Mouse (Mus musculus) effector memory CD4-positive, alpha-beta T cell, adult 7 months (primary cell): ENCODE data around the gene Zfy2. TPM values are rescaled to one million over a fixed set of nuclear protein-coding genes. Genes with fewer than 3 reads are reported as not detected.

ENCODE experiments used
- polyA plus RNA-seq: library from polyadenylated mRNA; unstranded; fragments of 100-300 nt; shearing (Covaris generic); gene quantifications from one replicate; pipeline ENCODE4 v1.2.1, GENCODE M21; 2017

The Zfy2 gene
- polyA plus RNA-seq: not detected

DNA sequence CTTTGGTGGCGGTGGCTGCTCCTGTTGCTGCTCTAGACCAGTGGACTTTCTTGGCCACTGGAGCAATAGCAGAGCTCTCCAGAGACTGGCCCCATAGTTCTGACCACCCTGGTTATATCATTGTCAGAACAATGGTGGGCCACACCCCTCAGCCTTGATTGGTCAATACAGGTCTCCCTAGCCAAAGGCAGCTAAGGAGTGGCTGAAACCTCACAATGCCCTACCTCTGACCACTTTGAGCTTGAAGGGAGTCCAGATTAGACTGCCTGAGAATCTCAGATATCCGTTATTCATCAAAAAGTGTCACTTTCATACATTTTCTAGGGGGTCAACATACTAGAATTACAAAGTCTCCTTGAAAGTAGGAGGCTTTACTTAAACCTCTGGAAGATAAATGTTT, at the start of gene Zfy2:
Gene Zfy2, minus strand, starts transcription at position 101 of the 400 bp plus-strand sequence.

